Mouse (Mus musculus) stomach, embryonic 16.5 days (tissue): ENCODE results near the gene Myom3. TPM values are rescaled to one million over a fixed set of nuclear protein-coding genes. Genes with fewer than 3 reads are reported as not detected.

Experiments
- ATAC-seq: fragments of 200-750 bp; cut with Nextera tagmentation; 2 replicates; pipeline ENCODE4 v1.8.0; 2017; ENCODE audit warnings: moderate number of reproducible peaks, moderate TSS enrichment; ENCODE audit not compliant: insufficient read depth, low FRiP score
- H3K27ac ChIP-seq: fragments of 300-500 bp; sonication (generic); 2 replicates; pipeline ENCODE4 v1.5.1; 2014; ENCODE audit warnings: low read length
- H3K27me3 ChIP-seq: fragments of 300-500 bp; sonication (generic); 2 replicates; pipeline ENCODE4 v1.6.1; 2014; ENCODE audit warnings: low read length, control low read depth, mixed read lengths; ENCODE audit not compliant: control insufficient read depth, insufficient read depth
- H3K36me3 ChIP-seq: fragments of 300-500 bp; sonication (generic); 2 replicates; pipeline ENCODE4 v1.6.1; 2014; ENCODE audit warnings: low read length; ENCODE audit not compliant: control insufficient read depth, insufficient read depth
- H3K4me1 ChIP-seq: fragments of 300-500 bp; sonication (generic); 2 replicates; pipeline ENCODE4 v1.6.1; 2014; ENCODE audit warnings: low read length, control low read depth, mixed read lengths; ENCODE audit not compliant: control insufficient read depth, insufficient read depth
- H3K4me2 ChIP-seq: fragments of 300-500 bp; sonication (generic); 2 replicates; pipeline ENCODE4 v1.6.1; 2014; ENCODE audit warnings: low read depth, low read length, mixed read lengths
- H3K4me3 ChIP-seq: fragments of 300-500 bp; sonication (generic); replicated peaks from 2 replicates; pipeline ENCODE4 v1.5.1; 2014; ENCODE audit warnings: mild to moderate bottlenecking, low read length
- H3K9ac ChIP-seq: fragments of 300-500 bp; sonication (generic); 2 replicates; pipeline ENCODE4 v1.6.1; 2014; ENCODE audit warnings: low read length
- H3K9me3 ChIP-seq: fragments of 300-500 bp; sonication (generic); replicated peaks from 2 replicates; pipeline ENCODE4 v1.6.1; 2016; ENCODE audit warnings: low read length, control low read depth; ENCODE audit not compliant: control insufficient read depth
- WGBS: fragments of 180-500 bp; shearing (Covaris S2); extraction: QIAGEN DNeasy Blood & Tissue Kit; methylation state at CpG from one replicate; pipeline ENCODE4 v1.1.7; 2014; 5-methylcytosine and 5-hydroxymethylcytosine counted together
- polyA plus RNA-seq: library from polyadenylated mRNA; unstranded; fragments of >200 nt; fragmentation: Nextera tagmentation; extraction: Ambion mirVana; gene quantifications from 2 replicates; pipeline ENCODE4 v1.2.1, GENCODE M21; 2015

The Myom3 gene
- polyA plus RNA-seq, 1 experiment from 2014 or later: 3.6 TPM

DNA sequence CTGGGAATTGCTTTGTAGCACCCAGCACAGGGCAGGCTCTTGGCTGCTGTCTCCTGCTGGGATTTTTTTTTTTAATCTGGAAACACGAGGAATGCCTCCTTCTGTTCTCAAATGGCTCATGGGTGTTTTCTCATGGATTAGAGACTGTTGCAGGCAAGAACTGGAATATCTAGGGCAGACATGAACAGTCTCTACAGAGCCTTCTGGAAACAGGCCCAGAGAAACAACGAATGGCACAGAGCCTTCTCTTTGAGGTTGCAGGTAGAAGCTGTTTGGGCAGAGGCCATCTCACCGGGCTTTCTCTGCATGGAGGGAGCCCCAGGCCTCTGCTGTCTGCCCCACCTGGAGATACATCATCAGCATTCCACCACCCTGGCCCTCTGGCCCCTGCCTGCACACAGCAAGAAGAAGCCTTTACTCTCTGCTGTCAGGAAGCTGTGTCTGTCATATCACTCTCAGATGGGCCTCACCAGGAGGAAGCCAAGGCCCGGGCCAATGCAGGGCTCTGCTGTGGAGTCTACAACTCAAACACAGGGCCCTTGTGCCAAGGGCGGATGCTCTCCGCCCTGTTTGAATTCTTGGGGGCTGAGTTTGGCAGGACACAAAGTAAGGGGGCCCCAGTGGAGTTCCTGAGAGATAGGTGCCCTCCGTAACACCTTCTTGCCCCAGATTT is 7.3 kb upstream of the Myom3 start:
- no peaks in the 10 kb centered on the region for H3K27me3 ChIP-seq
- peak overlapping the region; percentile 55; the same call in 1 of the 2 replicates for H3K27ac ChIP-seq
- no peak overlapping the region for H3K4me3 ChIP-seq
- H3K4me1 ChIP-seq: no peaks in the 10 kb centered on the region
- WGBS: 60% methylated on average over 7 of the region's 7 CpGs
- H3K4me2 ChIP-seq: no peak overlapping the region
- 0 out of 2 replicates have a peak, but pooled peaks cover 5% of the 10 kb centered on the region for H3K9me3 ChIP-seq
- H3K36me3 ChIP-seq: no peaks in the 10 kb centered on the region
- peak; percentile 26; the same call in 1 of the 2 replicates for ATAC-seq
- 0 out of 2 replicates have a peak overlapping the region, but pooled peaks have one; percentile 8 for H3K9ac ChIP-seq

DNA sequence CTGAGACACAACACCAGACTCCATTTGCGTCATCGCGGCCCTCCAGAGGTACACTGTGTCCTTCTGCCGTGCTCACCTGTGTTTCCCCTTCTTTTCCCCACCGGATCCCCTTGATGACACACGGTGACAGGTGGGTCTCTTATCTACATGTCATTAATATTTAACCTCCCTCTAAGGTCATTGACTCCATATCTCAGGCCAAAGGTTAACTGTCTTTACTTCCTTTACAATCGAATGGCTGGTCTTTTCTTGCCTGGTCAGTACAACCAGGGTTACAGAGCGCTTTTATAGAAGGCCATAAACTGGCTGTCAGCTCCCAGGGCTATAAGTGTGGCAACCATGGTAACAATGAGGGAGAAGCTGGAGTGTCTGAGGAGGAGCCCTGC is 6.7 kb upstream of the Myom3 start:
- Histone ChIP-seq H3K27me3 (no peaks in the 10 kb centered on the region), H3K4me3 (no peak overlapping the region), H3K36me3 (no peaks in the 10 kb centered on the region), H3K9ac (no peak overlapping the region), H3K4me2 (no peak overlapping the region), H3K9me3 (0 out of 2 replicates have a peak, but pooled peaks cover 5% of the 10 kb centered on the region), H3K4me1 (no peaks in the 10 kb centered on the region), H3K27ac (peak overlapping the region; percentile 55; the same call in 1 of the 2 replicates)
- peak; percentile 61 for ATAC-seq
- WGBS: 51% methylated on average over 8 of the region's 8 CpGs

DNA sequence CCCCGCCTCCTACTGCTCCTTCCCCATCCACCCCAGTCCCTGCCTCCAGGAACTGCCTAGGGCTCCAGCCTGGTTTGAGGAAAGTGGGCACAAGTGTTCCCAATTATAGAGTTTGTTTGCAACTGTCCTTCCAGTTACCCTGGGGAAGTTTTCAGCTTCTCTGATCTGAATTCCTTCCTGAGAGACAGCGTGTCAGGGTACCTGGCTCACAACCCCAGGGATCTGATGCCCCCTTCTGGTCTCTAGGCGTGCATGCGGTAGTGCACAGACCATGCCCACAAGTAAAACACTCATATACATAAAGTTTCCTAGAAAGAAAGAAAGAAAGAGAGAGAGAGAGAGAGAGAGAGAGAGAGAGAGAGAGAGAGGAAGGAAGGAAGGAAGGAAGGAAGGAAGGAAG is 1.2 kb upstream of the Myom3 start:
- Histone ChIP-seq H3K27ac (no peak overlapping the region), H3K4me3 (no peak overlapping the region), H3K27me3 (no peaks in the 10 kb centered on the region), H3K4me1 (no peaks in the 10 kb centered on the region; the same call in 1 of the 2 replicates), H3K9ac (no peak overlapping the region), H3K4me2 (no peak overlapping the region), H3K9me3 (0 out of 2 replicates have a peak, but pooled peaks cover 5% of the 10 kb centered on the region), H3K36me3 (no peaks in the 10 kb centered on the region)
- ATAC-seq: no peak
- 38% methylated on average over 4 of the region's 4 CpGs for WGBS

DNA sequence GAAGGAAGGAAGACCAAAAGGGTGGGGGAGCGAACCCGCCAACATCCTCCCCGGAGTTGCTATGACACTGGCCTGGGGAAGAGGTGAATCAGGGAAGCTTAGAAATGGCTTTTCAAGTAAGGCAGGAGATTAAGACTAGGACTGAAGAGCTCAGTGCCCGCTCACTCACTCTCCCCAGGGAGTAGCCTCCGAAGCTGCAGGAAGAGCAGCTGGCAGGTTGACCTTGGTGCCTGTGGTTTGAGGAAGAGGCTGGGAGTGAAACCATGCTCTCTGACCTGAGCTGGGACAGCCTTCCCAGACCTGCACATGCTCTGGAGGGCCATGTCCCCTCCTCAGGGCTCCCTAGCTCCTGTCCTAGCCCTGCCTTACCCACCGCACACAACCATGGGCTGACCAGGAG is 690 bp upstream of the Myom3 start:
- WGBS: 42% methylated on average over 6 of the region's 6 CpGs
- ATAC-seq: no peak
- Histone ChIP-seq H3K27ac (no peak overlapping the region), H3K9ac (no peak overlapping the region), H3K9me3 (0 out of 2 replicates have a peak, but pooled peaks cover 5% of the 10 kb centered on the region), H3K4me2 (no peak overlapping the region), H3K36me3 (no peaks in the 10 kb centered on the region), H3K4me1 (no peaks in the 10 kb centered on the region; the same call in 1 of the 2 replicates), H3K27me3 (no peaks in the 10 kb centered on the region), H3K4me3 (no peak overlapping the region)

DNA sequence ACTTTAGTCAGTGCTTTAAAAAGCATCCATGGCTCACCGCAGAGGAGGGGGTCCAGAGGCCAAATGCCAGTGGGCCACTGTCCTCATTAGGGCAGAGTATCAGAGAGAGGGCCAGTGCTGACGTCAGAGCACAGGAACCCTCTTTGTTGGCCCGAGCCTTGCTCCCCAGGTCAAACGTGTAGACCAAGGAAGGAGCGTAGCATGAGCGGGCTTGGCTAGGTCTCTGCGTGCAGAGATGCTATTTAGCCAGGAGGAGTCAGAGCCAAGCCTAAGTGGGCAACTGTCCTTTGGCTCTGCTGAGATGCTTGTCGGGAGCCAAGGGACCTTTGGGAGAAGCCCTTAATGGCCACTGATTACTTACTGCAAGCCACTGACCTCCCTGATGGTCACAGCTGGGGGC is 1.5 kb downstream of the Myom3 start:
- ATAC-seq: no peak
- no peak overlapping the region for H3K4me2 ChIP-seq
- no peaks in the 10 kb centered on the region for H3K36me3 ChIP-seq
- H3K27ac ChIP-seq: no peak overlapping the region
- no peak overlapping the region for H3K9ac ChIP-seq
- no peaks in the 10 kb centered on the region for H3K27me3 ChIP-seq
- H3K9me3 ChIP-seq: no peaks in the 10 kb centered on the region
- no peaks in the 10 kb centered on the region; the same call in 1 of the 2 replicates for H3K4me1 ChIP-seq
- 74% methylated on average over 8 of the region's 8 CpGs for WGBS
- no peak overlapping the region for H3K4me3 ChIP-seq

DNA sequence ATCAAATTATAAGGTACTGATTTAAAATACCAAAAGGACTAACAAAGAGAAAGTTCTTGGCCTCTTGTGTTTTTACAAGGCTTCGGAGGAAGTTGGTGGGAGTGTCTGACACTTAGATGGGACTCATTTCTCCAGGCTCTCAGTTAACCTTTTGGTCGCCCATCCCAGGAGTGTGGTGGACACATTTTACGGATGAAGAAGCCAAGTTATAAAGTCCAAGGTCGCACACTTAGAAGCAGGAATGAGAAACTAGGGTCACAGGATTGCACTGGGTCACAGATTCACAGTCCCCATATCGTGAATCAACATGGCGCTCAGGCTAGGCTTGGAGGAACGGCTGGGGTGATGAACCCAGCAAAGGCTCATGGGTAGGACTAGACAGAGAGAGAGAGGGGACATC is 2.1 kb downstream of the Myom3 start:
- Histone ChIP-seq H3K4me2 (no peak overlapping the region), H3K36me3 (no peaks in the 10 kb centered on the region), H3K9ac (no peak overlapping the region), H3K27me3 (no peaks in the 10 kb centered on the region), H3K4me1 (no peaks in the 10 kb centered on the region; the same call in 1 of the 2 replicates), H3K4me3 (no peak overlapping the region), H3K27ac (no peak overlapping the region), H3K9me3 (no peaks in the 10 kb centered on the region)
- ATAC-seq: no peak
- WGBS: 78% methylated on average over 7 of the region's 7 CpGs

DNA sequence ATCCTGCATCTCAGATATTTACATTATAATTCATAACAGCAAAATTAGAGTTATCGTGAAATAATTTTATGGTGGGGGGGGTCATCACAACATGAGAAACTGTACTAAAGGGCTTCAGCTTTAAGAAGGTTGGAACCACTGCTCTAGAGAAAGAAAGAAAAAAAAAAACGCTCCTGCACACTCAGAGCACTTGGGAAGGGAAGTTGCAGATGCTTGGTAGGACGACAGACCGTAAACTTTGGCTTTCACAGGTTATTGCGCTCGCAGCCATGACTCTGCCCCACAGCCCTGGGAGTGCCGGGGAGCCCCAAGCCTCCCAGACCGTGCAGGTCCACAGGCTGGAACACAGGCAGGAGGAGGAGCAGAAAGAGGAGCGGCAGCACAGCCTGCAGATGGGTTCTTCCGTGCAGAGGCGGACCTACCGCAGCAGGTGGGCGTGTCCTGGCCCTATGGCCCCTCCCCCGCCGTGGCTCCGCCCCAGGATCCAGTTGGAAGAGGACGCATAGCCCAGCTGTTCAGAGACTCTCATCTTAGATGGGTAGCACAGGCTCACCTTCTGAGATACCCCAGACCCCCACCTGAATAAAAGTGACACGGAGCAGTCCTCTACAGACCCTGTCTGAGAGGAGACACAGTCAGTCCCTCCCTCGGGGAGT is 2.9 kb downstream of the Myom3 start:
- Histone ChIP-seq H3K9me3 (no peaks in the 10 kb centered on the region), H3K9ac (peak overlapping the region; percentile 62), H3K4me2 (peak overlapping the region; percentile 55), H3K27ac (no peak overlapping the region), H3K27me3 (no peaks in the 10 kb centered on the region), H3K4me3 (peak overlapping the region; percentile 42), H3K36me3 (no peaks in the 10 kb centered on the region), H3K4me1 (no peaks in the 10 kb centered on the region; the same call in 1 of the 2 replicates)
- peak; percentile 90 for ATAC-seq
- 6% methylated on average over 19 of the region's 19 CpGs for WGBS

DNA sequence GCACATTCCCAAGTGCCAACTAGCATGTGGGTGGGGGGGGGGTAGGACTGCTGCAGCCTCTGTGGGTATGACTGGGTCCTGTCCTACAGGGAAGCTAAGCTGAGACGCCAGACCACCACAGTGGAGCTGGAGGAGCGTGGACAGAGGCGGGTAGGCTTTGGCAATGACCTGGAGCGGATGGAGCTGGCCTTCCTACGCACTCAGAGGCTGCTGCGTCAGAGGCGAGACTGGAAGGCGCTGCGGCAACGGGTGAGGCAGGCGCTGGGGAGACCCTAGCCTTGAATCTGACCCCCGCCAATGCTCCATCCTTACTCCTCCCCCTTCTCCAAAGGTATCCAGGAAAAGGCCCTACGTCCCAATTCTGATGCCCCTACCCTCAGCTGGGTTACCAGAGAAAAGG is 5.2 kb downstream of the Myom3 start:
- Histone ChIP-seq H3K36me3 (no peaks in the 10 kb centered on the region), H3K27ac (no peak overlapping the region), H3K4me3 (no peak overlapping the region), H3K9ac (no peak overlapping the region), H3K9me3 (no peaks in the 10 kb centered on the region), H3K4me2 (no peak overlapping the region), H3K4me1 (no peaks in the 10 kb centered on the region; the same call in 1 of the 2 replicates), H3K27me3 (no peaks in the 10 kb centered on the region)
- WGBS: 83% methylated on average over 13 of the region's 13 CpGs
- no peak for ATAC-seq

DNA sequence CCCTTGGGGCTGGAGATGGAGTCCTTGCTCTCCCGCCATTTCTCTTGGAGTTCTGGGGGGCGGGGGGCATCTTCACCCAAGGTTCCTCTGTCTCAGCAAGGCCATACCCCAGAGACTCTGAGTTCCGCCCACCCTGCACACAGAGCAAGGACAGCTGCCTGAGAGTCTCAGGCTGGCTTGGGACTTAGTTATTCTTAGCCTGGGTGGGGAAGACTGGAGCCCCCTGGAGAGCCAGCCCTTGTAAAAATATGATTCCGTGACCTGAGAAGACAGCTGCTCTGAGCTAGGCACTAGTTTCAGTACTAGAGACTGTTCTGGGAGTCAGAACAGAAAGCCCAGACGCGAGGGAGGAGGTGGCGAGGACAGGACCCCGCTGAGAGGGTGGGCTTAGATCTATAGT is 6.2 kb downstream of the Myom3 start:
- Histone ChIP-seq H3K4me2 (no peak overlapping the region), H3K27ac (no peak overlapping the region), H3K9me3 (no peaks in the 10 kb centered on the region), H3K4me1 (no peaks in the 10 kb centered on the region; the same call in 1 of the 2 replicates), H3K9ac (no peak overlapping the region), H3K36me3 (no peaks in the 10 kb centered on the region), H3K4me3 (no peak overlapping the region), H3K27me3 (no peaks in the 10 kb centered on the region)
- no peak for ATAC-seq
- WGBS: 77% methylated on average over 8 of the region's 8 CpGs
